Mouse (Mus musculus): ENCODE measurements around the gene Sh3tc1. TPM values are rescaled to one million over a fixed set of nuclear protein-coding genes. Genes with fewer than 3 reads are reported as not detected.

Sh3tc1 gene
- polyA plus RNA-seq, 1 experiment from 2014 or later, result 9.2 TPM

DNA sequence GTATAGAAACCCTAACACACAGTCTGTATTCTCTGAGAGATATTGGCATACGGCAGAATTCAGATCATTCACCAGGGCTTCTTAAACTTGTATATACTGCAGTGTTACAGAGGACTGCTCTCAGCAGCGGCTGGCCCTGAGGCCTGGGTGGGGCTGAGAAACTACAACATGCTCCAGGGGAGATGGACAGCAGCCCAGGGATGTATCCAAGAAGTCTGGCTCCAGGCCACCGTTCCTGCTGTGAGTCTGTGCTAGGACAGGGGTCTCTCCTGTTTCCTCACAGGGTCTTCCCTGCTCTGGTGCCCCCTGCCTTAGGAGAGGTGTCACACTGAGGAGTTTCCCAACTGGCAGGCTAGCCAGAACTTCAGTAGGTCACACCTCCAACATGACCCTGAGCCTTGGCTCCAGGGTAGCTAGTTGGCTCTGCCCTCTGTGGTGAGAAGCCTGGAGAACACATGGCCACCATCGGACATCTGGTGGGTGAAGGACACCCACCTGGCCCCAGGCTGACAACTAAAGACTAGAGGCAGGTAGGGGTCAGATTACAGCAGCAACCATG lies 37.1 kb downstream of the Sh3tc1 start:
- peaks cover 7% of the 10 kb centered on the region for H3K36me3 ChIP-seq
- ATAC-seq (ENCODE audit: extremely low read depth, insufficient number of reproducible peaks, low FRiP score, low TSS enrichment), result no peak
- H3K9ac ChIP-seq, result no peak overlapping the region
- H3K4me2 ChIP-seq, result no peak overlapping the region
- no peaks in the 10 kb centered on the region for H3K9me3 ChIP-seq
- no peak overlapping the region for H3K4me3 ChIP-seq
- no peaks in the 10 kb centered on the region for H3K4me1 ChIP-seq
- H3K27ac ChIP-seq (replicated peaks), result no peak overlapping the region
- 73% methylated on average over 4 of the region's 4 CpGs for WGBS
- H3K27me3 ChIP-seq (replicated peaks), result peaks cover 9% of the 10 kb centered on the region; the same call in 1 of the 2 replicates

DNA sequence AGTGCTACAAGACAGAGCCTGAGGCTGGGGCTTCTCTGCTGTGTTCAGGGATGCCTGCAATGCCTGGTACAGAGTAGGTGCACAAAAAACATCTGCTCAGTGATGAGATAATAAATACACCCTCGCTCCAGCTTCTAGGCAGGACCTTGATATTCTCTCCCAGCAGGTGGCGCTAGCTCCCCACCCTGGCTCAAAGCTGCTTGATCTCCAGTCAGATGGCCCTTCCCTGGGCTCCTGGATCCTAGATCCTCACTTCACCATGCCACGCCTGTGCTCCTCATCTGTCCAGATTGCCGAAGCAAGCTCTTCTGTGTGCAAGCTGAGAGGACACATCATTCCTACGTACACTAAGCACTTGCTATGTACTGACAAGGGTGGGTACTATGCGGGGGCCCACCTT lies 38.7 kb downstream of the Sh3tc1 start:
- Histone ChIP-seq H3K27ac (replicated peaks) (no peak overlapping the region), H3K9ac (no peak overlapping the region), H3K27me3 (replicated peaks) (peaks cover 9% of the 10 kb centered on the region), H3K36me3 (peaks cover 7% of the 10 kb centered on the region), H3K4me3 (no peak overlapping the region), H3K4me2 (no peak overlapping the region), H3K9me3 (no peaks in the 10 kb centered on the region), H3K4me1 (no peaks in the 10 kb centered on the region)
- 43% methylated on average over 6 of the region's 6 CpGs for WGBS
- ATAC-seq (ENCODE audit: extremely low read depth, insufficient number of reproducible peaks, low FRiP score, low TSS enrichment), result no peak

DNA sequence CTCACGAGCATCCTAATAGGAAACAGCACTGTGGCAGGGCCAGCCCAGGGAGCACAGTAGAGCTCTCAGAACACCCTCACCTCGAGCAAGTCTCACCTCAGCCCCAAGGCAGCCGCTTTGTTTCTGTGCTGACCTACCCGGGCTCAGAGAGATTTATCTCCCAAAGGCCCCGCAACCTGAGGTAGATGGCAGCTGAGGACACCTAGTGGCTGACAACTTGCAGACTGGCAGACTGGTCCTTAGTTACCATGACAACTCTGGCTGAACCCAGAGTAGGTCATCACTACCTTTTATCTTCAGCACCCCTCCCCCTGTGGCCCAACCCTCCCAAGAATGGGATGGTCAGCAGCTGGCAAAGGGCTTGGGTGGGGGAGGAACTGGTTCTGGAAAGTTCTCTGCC lies 44.0 kb downstream of the Sh3tc1 start:
- Histone ChIP-seq H3K4me1 (peaks cover 20% of the 10 kb centered on the region), H3K27ac (replicated peaks) (no peak overlapping the region), H3K9me3 (no peaks in the 10 kb centered on the region), H3K4me3 (no peak overlapping the region), H3K9ac (no peak overlapping the region), H3K36me3 (no peaks in the 10 kb centered on the region), H3K27me3 (replicated peaks) (peaks cover 10% of the 10 kb centered on the region), H3K4me2 (no peak overlapping the region)
- WGBS, result 32% methylated on average over 5 of the region's 5 CpGs
- ATAC-seq (ENCODE audit: extremely low read depth, insufficient number of reproducible peaks, low FRiP score, low TSS enrichment), result no peak

DNA sequence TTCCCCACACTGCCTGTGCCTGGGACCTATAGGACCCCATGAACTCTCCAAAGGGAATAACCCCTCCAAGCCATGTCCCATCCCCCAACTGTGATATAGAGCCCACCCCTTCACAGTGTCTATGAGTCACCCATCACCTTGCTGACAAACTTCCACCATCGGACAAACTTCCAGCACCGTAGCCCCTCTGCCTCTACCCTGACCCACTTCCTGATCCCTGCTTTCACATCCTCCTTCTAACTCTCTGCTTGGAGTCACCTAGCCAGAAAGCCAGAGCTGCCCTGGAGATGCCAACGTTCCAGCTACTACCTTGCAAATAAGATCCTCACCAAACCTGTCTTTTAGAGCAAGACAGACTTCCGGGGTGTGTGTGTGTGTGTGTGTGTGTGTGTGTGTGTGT lies 46.1 kb downstream of the Sh3tc1 start:
- ATAC-seq (ENCODE audit: extremely low read depth, insufficient number of reproducible peaks, low FRiP score, low TSS enrichment), result no peak
- Histone ChIP-seq H3K9ac (no peak overlapping the region), H3K9me3 (no peaks in the 10 kb centered on the region), H3K4me2 (no peak overlapping the region), H3K4me1 (peaks cover 41% of the 10 kb centered on the region), H3K27me3 (replicated peaks) (peaks cover 9% of the 10 kb centered on the region), H3K36me3 (no peaks in the 10 kb centered on the region), H3K27ac (replicated peaks) (no peak overlapping the region), H3K4me3 (no peak overlapping the region)
- WGBS, result 59% methylated on average over 4 of the region's 4 CpGs

DNA sequence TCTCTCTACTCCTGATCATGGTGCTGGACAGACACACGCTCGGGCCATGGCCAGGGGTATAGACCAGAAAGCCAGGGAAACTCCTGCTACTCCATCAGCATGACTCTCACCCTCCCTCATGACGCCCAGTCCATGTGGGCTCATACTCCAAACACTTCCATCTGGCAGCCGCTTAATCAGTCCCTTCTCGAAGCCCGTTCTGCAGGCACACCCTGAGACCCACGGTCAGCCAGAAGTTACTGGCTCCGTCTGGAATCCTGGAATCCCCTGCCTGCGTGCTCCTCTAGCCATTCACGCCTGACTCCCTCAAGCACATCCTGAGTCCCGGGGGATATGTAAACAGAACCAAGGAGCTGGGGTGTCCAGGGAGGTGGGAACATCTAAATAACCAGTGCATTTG lies 48.5 kb downstream of the Sh3tc1 start:
- no peaks in the 10 kb centered on the region for H3K9me3 ChIP-seq
- no peaks in the 10 kb centered on the region for H3K36me3 ChIP-seq
- H3K9ac ChIP-seq, result peak overlapping the region; percentile 40; the same call in 1 of the 2 replicates
- WGBS, result 25% methylated on average over 11 of the region's 11 CpGs
- ATAC-seq (ENCODE audit: extremely low read depth, insufficient number of reproducible peaks, low FRiP score, low TSS enrichment), result no peak
- no peak overlapping the region for H3K4me2 ChIP-seq
- H3K4me3 ChIP-seq, result no peak overlapping the region
- H3K27me3 ChIP-seq (replicated peaks), result peaks cover 9% of the 10 kb centered on the region
- H3K27ac ChIP-seq (replicated peaks), result 0 out of 2 replicates have a peak overlapping the region, but pooled peaks have one; percentile 28
- peaks cover 62% of the 10 kb centered on the region for H3K4me1 ChIP-seq

DNA sequence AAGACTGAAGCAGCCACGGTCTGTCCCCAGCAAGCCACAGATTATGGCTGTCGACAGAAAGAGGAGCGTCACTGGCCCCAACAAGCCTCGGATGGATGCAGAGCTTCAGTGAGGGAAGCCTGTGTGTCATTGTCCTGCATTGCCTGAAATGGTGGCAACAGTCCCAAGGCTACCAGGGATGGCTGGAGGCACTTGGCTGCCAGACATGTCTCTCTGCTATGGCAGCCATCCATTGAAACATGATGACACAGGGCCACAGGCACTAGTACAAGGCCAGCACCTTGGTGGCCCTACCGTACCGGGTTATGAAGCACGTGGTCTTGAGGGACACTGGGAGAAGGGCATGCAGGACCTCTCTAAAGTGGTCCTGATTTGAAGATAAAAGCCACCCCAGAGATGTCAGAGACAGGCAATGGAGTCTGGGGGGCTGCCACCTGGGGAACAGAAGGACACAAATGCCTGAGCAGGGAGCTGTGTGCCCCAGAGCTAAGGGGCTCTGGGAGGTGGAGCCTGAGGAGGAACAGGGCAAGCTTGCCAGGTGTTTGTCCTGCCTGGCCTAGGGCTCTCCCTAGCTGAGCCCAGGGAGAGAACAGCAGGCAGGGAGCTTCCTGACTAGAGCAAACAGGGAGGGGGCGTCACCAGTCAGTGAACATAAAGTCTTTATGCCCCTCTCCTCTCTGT lies 49.2 kb downstream of the Sh3tc1 start:
- Histone ChIP-seq H3K27ac (replicated peaks) (0 out of 2 replicates have a peak overlapping the region, but pooled peaks have one; percentile 1), H3K4me2 (no peak overlapping the region), H3K4me3 (no peak overlapping the region), H3K36me3 (no peaks in the 10 kb centered on the region), H3K9ac (peak overlapping the region; percentile 40; the same call in 1 of the 2 replicates), H3K4me1 (peaks cover 64% of the 10 kb centered on the region), H3K27me3 (replicated peaks) (peaks cover 11% of the 10 kb centered on the region), H3K9me3 (no peaks in the 10 kb centered on the region)
- WGBS, result 65% methylated on average over 8 of the region's 8 CpGs
- ATAC-seq (ENCODE audit: extremely low read depth, insufficient number of reproducible peaks, low FRiP score, low TSS enrichment), result no peak

DNA sequence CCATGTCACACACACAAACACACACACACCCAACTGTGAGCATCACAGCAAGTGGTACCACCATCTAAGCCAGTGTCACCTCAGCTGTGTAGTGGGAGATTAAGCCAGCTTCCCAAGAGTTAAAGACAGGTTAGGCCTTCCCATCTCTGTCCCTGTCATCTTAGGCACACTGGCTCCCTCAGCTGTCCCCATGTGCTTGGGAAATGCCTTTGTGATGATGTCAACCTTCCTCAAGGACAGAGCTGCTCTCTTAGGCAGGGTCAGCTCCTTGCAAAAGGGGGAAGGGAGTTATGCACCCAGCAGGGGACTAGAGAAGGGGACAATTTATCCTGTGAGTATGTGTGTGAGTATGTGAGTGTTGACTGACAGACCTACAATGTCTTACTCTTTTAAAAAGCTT lies 50.4 kb downstream of the Sh3tc1 start:
- Histone ChIP-seq H3K4me1 (peaks cover 75% of the 10 kb centered on the region), H3K36me3 (no peaks in the 10 kb centered on the region), H3K9me3 (no peaks in the 10 kb centered on the region), H3K9ac (no peak overlapping the region), H3K27ac (replicated peaks) (peak overlapping the region; percentile 25; the same call in 1 of the 2 replicates), H3K4me2 (no peak overlapping the region), H3K4me3 (no peak overlapping the region), H3K27me3 (replicated peaks) (peaks cover 12% of the 10 kb centered on the region)
- no peak for ATAC-seq (ENCODE audit: extremely low read depth, insufficient number of reproducible peaks, low FRiP score, low TSS enrichment)

DNA sequence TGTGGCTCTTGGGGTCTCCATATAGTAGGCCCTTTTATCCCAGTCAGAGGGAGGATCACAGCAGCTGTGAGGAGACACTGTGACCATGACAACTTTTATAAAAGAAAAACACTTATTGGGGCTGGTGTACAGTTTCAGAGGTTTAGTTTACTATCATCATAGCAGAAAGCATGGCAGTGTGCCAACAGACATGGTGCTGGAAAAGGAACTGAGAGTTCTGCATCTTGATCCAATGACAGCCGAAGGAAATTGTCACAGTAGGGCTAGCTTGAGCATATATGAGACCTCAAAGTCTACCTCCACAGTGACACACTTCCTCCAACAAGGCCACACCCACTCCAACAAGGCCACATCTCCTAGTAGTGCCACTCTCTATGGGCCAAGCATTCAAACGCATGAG lies 50.9 kb downstream of the Sh3tc1 start:
- no peaks in the 10 kb centered on the region for H3K9me3 ChIP-seq
- H3K27ac ChIP-seq (replicated peaks), result peak overlapping the region; percentile 25
- WGBS, result 61% methylated on average over 2 of the region's 2 CpGs
- no peak overlapping the region for H3K9ac ChIP-seq
- no peak overlapping the region for H3K4me2 ChIP-seq
- peaks cover 79% of the 10 kb centered on the region for H3K4me1 ChIP-seq
- no peak overlapping the region for H3K4me3 ChIP-seq
- no peaks in the 10 kb centered on the region for H3K36me3 ChIP-seq
- no peak for ATAC-seq (ENCODE audit: extremely low read depth, insufficient number of reproducible peaks, low FRiP score, low TSS enrichment)
- peaks cover 12% of the 10 kb centered on the region for H3K27me3 ChIP-seq (replicated peaks)

DNA sequence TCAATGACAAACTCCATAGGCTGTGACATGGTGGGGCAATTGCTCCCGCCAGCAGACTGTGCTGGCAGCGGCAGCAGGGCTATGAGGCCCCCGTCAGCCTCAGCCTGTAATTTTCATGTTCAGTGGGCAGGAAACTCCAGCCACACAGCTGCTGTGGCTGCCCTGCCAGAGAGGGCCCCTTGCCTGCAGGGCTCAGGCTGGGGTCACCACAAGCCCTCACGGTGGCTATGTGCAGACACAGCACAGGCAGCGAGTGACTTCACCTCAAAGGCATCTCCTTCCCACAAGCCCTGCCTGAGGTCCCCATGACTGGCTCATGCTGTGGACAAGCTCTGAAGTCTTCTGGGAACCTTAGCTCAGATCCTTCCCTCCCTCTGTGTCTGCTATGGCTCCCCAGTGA lies 52.7 kb downstream of the Sh3tc1 start:
- 28% methylated on average over 5 of the region's 5 CpGs for WGBS
- peaks cover 72% of the 10 kb centered on the region for H3K4me1 ChIP-seq
- H3K9ac ChIP-seq, result peak overlapping the region; percentile 62
- no peak overlapping the region for H3K4me3 ChIP-seq
- ATAC-seq (ENCODE audit: extremely low read depth, insufficient number of reproducible peaks, low FRiP score, low TSS enrichment), result peak; percentile 64; the same call in 1 of the 2 replicates
- H3K27me3 ChIP-seq (replicated peaks), result peaks cover 22% of the 10 kb centered on the region
- peak overlapping the region; percentile 66 for H3K27ac ChIP-seq (replicated peaks)
- no peaks in the 10 kb centered on the region for H3K36me3 ChIP-seq
- H3K9me3 ChIP-seq, result no peaks in the 10 kb centered on the region
- no peak overlapping the region for H3K4me2 ChIP-seq

DNA sequence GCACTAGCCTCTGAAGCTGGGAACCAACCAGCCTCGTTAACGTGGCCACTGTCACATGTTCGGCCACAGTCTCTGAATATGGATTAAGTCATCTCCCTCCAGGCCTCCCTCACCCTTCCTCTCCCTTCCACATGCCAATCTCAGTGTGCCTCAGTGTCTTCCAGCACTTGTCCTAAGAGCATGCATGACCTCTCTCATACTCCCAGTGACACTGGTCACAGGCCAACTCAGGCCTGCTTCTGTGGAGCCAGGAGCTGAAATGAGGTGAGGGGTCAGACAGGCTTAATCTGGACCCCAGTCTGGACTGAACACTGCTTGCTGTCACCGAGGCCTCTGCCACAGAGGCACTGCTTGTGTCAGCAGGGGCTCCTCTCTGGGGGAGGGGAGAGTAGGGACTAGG lies 53.5 kb downstream of the Sh3tc1 start:
- Histone ChIP-seq H3K27me3 (replicated peaks) (peaks cover 30% of the 10 kb centered on the region), H3K9me3 (no peaks in the 10 kb centered on the region), H3K36me3 (no peaks in the 10 kb centered on the region), H3K9ac (no peak overlapping the region), H3K4me2 (no peak overlapping the region), H3K4me3 (no peak overlapping the region), H3K27ac (replicated peaks) (peak overlapping the region; percentile 66), H3K4me1 (peaks cover 65% of the 10 kb centered on the region)
- no peak for ATAC-seq (ENCODE audit: extremely low read depth, insufficient number of reproducible peaks, low FRiP score, low TSS enrichment)
- WGBS, result 61% methylated on average over 4 of the region's 4 CpGs

DNA sequence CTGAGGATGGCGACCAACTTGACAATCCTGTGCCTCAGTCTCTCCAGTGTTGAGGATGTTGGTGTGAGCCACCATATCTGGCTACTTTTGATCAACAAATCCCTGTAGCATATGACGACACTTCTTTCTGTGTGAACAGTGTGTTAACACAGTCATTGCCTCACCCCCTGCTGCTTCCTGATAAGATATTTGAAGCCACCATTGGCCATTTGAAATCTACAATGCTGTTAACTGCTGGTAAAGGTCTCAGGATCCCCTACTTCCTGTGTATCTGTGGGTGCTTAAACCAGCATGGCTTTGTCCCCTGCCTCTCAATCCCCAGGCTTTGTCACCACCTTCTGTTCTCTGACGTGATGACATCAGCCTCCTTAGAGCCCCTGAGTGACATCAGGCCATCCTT lies 54.7 kb downstream of the Sh3tc1 start:
- Histone ChIP-seq H3K4me1 (peaks cover 52% of the 10 kb centered on the region), H3K4me3 (no peak overlapping the region), H3K4me2 (no peak overlapping the region), H3K9me3 (no peaks in the 10 kb centered on the region), H3K27me3 (replicated peaks) (peaks cover 38% of the 10 kb centered on the region), H3K27ac (replicated peaks) (no peak overlapping the region), H3K36me3 (no peaks in the 10 kb centered on the region), H3K9ac (no peak overlapping the region)
- 34% methylated on average over 3 of the region's 3 CpGs for WGBS
- no peak for ATAC-seq (ENCODE audit: extremely low read depth, insufficient number of reproducible peaks, low FRiP score, low TSS enrichment)

DNA sequence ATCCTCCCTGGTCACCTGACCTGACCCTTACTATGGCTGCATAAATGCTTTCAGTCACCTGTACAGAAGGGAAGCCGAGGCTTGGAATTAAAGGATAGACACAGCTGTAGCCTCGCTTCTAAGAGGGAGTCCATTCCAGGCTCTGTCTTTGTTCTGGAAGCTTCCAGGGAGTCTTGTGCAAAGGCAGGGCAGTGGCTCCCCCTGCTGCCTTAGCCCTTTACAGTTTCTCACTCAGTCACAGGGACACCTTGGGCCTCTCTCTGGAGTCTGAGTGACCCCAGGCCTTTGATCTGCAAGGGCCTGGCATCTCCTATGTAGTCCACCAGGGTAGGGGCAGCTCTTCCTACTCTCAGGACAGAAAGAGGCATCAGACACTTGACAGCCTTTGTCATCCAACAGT lies 58.8 kb downstream of the Sh3tc1 start:
- Histone ChIP-seq H3K4me2 (no peak overlapping the region), H3K4me3 (no peak overlapping the region), H3K9me3 (no peaks in the 10 kb centered on the region), H3K4me1 (peaks cover 28% of the 10 kb centered on the region), H3K9ac (no peak overlapping the region), H3K36me3 (no peaks in the 10 kb centered on the region), H3K27me3 (replicated peaks) (peaks cover 78% of the 10 kb centered on the region), H3K27ac (replicated peaks) (no peak overlapping the region)
- WGBS, result 58% methylated on average over 2 of the region's 2 CpGs
- ATAC-seq (ENCODE audit: extremely low read depth, insufficient number of reproducible peaks, low FRiP score, low TSS enrichment), result no peak
